Mouse (Mus musculus) spleen, adult 2 months (tissue): ENCODE measurements at regions not wholly inside any gene's neighbourhood (a gene's known extent, or its start where the extent isn't known, plus 50 kb on each side); places are given as distances from the start of the nearest gene placed in this dataset.

ENCODE experiments used
- CTCF ChIP-seq: fragments of 200-500 bp; IDR thresholded peaks from 2 replicates; pipeline ENCODE4 v1.5.1; 2011; ENCODE audit warnings: mild to moderate bottlenecking, inconsistent platforms; ENCODE audit not compliant: insufficient read depth, insufficient read length, insufficient replicate concordance; ENCODE audit errors: extremely low read depth
- POLR2A ChIP-seq: fragments of 200-500 bp; IDR thresholded peaks from 2 replicates; pipeline ENCODE4 v1.6.1; 2011; ENCODE audit warnings: low read depth, low read length, inconsistent platforms

GRCm38 (mm10) chr17:14503670-14504069 is 190.4 kb downstream of the Thbs2 start:
- TF ChIP-seq POLR2A: no peak
- TF ChIP-seq CTCF: no peak
